Mouse (Mus musculus): Measurements from ENCODE around the gene Grik1.

DNA sequence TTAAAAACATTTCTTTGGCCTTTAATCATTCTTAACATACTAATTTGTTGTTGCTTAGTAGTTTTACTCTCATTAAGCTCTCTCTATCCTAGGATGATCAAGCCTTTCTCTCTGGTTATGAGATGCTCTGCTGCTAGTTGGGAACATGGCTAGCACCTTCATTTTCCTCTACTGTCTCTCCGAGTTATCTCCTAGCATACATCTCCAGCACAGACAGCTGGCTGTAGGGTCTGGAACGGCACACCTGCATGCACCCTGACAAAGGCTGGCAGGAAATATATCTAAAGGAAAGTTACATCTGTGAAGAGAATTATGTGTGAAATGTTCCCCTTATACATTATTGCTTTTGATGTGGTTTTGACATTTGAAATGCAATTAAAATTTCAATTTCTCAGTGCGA is 42.5 kb downstream of the Grik1 start:
- no peak for TF ChIP-seq CTCF (IDR thresholded peaks at IDR 0.05; ENCODE audit: extremely low read depth, insufficient read depth, low read length)
- TF ChIP-seq POLR2A (IDR thresholded peaks at IDR 0.05; ENCODE audit: extremely low read depth, insufficient read depth, low read length), result no peak

Measured in cortical plate, adult 2 months (tissue).